Mouse (Mus musculus) embryo, embryonic 11.5 days (tissue): ENCODE data around the gene Tedc1.

Experiments used
- DNase-seq: peaks from one replicate; pipeline ENCODE4 v3.0.0-alpha.2; 2012; ENCODE audit warnings: low read depth, low spot score

Gene Tedc1

DNA sequence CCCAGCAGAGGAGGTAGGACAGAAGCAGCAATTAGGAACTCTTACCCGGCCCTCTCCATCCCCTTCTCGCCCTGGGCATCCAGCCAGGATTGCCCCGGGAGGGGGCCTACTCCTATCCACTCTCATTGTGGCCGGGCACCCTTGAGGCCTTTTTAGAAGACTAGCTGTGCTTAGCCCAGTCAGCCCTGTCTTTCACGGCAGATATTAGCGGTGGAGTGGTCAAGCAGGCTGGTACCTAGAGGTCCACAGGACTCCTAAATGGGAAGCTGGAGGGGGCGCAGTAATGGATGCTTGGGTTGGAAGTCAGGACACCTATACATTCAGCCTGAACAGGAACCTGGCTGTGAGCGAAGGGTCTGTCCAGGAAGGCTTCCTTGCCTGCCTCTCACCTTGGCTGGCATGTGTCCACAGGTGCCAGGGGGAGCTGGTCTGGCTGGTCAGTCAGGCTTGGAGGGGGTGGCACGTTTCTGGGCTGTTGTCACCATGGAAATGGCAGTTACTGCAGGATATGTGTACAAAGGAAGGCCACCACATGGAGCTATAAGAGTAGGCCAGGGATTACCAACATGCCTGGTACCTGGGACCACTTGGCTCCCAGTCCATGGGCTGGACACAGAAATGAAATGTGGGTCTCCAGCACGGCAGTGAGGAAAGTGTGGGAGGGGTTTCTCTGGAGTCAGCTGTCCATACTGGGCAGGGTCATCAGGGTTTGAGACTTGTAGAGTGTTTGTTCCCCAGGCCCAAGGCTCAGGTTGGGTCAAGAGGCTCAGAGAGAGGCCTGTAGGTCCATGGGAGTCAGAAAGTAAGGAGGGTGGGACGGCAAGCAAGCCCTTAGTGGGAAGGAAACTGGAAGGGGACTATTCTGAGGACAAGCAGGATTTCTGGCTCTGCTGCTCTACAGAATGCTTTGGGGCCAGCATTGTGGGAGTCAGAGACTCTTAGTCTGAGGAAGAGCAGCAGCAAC, 17.0 kb upstream of the Tedc1 start:
- no peak for DNase-seq

DNA sequence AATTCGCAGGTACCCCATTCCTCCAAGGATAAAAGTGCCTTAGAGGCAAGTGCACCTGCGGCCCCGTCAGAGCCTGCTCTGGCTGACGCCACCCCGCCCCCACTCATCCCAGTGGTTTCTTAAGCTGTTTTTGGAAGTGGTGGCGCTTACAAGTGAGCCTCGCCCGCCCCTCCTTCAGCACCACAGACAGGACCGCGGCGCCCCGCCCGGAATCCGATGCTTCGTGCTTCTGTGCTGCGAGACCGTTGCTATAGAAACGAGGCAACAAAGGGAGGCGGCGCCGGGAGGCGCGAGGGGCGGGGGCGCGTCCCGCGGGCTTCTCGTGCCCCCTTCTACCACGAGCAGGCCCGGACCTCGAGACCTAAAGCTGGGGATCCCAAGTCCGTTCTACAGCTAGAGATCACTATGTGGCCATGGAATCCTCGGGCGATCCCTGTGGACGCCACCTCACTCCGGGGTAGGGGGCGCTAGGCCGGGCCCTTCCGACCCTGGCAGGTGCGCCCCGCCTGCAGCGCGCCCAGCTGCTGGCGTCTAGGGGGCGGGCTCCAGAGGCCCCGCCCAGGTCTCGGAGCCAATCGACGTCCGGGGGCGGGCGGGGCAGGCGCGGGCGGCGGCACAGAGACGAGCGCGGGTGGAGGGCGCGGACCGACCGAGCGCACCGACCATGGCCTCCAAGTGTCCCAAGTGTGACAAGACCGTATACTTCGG, 16.2 kb upstream of the Tedc1 start, which contains the start of gene Crip2:
Crip2 (plus strand) TSS at position 329 of the 708 bp plus-strand sequence.
- DNase-seq: peak; percentile 84

DNA sequence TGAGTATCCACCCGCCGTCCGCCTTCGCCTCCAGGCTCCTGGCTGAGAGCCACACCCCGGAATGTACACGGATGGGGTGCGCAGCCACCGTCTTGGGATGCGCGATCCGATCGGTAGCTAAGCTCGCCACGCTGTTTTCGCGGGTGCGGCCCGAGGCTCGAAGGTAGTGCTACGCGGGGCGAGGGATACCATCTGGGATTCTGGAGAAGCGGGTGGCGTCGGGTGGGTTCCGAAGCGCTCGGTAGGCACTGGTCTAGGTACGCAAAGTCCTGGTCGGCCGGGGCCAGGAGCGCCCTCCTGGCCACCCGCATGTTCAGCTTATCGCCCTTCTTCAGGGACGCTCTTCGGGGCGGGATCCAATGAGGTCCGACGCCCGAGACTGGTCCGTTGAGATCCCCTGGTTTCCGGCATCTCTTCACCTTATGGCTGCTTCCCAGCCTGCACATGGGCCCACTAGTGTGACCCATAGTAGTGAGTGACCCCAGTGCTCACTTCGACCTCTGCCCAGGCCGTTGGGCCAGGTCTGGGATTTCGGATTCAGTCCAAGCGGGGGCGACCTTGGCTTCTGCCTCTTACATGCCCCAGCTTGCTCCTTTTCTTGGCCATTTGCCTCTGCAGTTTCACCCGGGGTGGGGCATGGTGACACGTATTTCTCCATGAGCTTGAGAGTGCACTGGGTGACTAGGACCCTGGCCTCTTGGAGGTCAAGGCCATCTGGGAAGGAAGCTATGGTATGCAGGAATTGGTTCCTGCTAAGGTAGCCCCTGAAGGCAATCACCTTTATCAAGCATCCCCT, 15.4 kb upstream of the Tedc1 start:
- no peak for DNase-seq

DNA sequence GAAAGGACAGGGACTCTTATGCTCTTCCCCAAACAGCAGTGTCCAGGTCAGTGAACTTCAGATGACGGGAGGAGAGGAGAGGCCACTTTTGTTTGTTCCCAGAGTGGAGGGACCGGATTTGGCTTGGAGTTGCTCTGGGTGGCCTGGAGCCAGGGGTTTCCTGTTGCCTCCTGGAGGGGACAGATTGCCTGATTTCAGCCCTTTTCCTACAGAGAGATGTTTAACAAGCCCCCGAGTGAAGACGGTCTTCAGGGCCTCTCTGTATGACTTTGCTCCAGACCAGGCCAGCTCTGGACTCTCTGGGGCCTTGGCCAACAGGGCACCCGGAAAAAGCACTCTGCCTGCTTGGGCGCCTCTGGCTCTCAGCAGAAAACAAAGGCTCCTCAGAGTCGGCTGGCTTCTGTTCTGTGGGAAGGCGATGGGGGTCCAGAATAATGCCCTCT, 14.7 kb upstream of the Tedc1 start:
- no peak for DNase-seq

DNA sequence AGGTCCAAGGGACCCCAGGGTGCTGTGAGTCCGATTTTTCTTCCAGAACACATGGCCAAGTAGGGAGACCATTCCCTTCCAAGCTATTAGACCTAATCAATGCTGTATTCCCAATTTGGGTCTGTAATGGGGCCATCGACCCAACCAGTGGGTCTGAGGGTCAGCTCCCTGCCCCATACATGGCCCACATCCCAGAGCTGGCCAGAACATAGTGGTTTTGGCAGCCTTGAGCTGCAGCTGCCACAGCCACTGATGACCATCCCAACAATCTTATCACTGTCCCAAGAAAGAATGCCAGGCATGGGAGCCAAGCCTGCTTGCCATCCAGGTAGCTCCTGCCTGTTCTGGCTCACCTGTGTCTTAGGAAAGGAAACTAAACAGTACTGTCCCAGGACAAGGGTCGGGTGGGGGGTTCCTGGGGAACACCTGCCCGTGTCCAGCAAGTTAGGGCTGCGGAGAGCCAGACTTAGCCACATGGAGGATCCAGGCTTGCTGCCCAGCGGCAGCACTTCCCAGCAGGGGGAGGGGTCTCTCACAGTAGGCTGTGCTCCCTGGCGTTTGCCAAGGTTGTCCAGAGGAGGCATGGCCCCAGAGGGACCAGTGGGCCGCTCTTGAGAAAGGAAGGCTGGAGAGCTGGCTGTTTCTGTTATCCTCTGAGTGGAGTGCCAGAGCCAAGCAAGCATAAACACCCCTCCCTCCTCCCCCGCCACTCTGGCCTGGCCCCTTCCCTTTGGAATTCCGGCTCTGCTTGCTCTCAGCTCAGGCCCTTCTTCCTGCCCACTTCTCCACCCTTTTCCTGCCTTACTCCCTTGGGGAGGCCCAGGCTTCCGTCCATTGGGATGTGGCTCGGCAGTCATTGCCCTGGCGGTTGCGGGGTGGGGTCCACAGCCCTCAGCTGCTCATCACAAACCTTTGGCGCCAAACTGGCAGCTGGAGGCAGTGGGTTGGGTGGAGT, 13.9 kb upstream of the Tedc1 start:
- DNase-seq: peak; percentile 41

DNA sequence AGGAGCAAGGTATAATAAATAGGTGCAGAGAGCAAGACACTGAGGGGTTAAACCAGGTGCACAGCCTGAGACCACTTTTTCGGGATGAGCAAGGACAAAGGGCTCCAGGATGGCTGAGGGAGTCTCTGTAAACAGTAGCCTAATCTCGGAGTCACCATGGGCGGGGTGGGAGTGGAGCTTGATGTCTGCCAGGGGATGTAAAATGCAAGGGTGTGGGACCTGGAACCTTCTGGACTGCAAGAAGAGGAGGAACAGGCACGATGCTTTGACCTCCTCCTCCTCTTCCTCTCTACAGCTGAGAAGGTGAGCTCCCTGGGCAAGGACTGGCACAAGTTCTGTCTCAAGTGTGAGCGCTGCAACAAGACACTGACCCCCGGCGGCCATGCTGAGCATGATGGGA, 13.1 kb upstream of the Tedc1 start:
- DNase-seq: no peak

DNA sequence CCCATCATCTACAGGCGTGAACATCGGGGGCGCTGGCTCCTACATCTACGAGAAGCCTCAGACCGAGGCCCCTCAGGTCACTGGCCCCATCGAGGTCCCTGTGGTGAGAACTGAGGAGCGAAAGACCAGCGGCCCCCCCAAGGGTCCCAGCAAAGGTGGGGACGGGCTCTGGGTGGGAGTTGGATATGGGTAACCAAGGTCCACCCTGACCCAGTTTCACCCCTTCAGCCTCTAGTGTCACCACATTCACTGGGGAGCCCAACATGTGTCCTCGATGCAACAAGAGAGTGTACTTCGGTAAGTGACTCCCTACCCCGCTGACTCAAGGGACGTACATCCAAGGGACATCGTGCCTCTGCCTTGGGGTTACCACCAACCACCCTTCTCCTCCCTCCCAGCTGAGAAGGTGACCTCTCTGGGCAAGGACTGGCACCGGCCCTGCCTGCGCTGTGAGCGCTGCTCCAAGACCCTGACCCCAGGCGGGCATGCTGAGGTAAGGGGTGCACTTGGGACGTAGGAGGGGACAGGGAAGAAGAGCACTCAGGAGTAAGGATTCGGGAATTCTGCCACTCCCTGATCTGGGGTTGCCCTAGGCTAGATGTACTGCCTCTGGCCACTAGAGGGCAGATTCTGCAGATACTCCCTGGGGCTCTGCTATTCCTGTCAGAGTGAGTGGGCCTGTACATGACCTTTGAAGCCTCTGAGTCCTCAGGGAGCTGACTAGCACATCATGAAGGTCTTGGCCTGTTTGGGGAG, 12.0 kb upstream of the Tedc1 start:
- no peak for DNase-seq

DNA sequence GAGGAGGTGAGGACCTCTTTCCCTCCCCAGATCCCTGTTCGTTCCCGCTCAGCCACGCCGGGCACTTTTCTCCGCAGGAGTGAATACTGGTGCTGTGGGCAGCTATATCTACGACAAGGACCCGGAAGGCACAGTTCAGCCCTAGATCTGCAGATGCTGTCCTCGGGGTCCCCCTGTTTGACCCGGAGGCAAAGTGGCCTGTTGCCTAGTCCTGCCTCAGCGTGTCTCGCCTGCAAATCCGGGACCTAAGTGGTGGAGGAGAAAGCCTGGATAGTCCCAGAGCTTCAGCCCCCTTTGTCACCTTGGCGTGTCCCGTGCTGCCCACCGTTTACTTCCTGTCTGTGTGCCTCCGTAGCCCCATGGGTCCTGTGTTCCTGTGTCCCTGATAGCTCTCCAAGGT, 11.3 kb upstream of the Tedc1 start:
- DNase-seq: no peak

DNA sequence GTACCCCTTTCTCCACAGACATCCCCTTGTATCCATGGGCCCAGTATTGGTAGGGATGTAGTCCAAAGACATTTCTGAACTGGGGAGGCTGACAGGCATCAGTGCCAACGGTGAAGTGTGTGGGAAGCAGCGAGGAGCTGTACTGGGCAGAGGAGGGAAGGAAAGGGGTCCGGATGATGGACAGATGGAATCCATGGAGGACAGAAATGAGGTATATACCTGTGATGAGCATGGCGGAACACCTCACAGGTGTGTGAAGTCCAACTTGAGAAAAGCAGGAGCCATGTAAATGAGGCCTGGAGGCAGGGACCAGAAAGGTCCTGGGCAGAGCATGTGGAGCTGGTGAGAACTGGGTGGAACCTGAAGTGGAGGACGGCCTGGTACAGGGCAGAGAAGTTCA, 10.6 kb upstream of the Tedc1 start:
- no peak for DNase-seq

DNA sequence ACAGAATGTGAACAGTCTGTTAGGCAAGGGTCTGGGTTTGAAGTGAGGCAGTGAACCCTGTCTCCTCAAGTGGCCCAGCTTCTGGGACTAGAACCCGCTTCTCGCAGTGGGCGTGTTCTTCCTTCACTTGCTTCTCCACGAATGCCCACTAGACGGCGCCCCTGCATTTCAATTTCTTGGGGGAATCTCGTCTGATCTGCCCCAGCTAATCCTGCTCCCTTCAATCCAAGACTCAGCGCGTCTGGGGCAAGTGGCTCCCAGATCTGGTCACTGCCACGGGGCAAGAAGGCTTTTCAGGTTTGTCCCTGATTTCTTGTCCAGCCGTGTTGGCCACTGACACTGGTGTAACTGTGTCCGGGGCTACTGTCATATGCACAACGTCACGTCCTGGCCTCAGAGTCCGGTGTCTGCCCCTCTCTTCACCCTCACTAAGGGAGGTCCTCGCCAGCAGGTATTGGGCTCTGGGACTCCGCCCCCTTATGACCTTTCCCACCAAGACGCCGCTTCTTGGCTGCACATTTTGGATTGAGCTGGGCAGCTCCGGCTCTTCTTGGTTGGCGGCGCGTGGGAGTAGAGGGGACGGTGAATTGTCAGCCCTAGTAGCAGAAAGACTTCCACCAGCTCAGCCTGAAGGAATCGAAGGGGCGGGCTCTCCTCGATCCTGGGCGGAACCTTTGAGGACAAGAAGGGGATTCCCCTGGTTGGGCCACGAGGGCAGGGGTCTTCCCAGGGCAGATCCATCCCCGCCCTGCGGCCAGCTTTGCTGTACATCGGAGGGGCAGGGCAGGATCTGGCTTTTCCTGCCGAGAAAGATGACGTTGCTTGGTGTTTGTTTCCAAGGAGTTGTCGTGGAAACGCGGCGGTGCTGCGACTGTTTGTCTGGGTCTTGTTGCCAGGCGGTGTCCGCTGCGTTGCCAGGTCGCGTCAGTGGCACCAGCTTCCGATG, 9.8 kb upstream of the Tedc1 start, which contains the start of gene Crip1:
Crip1 (plus strand) TSS at position 205 of the 946 bp plus-strand sequence.
- peak; percentile 53 for DNase-seq

DNA sequence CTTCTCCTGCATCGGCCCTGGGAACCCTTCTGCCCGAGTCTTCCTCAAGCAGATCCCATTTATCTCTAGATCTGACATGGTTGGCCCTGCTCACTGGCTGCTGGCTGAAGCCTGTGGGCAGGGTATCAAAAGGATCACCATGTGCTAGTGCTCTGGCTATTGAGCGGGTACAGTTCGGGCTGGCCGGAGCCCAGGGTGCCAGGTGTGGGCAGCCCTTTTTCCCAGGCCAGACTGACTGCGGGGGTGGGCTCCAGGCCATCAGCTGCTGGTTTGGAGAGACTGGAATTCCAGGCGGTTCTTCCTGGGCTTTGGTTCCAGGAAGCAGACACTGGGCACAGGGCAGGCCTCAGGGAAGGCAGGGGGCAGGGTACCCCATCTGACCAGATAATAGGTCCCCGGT, 8.7 kb upstream of the Tedc1 start:
- DNase-seq: no peak

DNA sequence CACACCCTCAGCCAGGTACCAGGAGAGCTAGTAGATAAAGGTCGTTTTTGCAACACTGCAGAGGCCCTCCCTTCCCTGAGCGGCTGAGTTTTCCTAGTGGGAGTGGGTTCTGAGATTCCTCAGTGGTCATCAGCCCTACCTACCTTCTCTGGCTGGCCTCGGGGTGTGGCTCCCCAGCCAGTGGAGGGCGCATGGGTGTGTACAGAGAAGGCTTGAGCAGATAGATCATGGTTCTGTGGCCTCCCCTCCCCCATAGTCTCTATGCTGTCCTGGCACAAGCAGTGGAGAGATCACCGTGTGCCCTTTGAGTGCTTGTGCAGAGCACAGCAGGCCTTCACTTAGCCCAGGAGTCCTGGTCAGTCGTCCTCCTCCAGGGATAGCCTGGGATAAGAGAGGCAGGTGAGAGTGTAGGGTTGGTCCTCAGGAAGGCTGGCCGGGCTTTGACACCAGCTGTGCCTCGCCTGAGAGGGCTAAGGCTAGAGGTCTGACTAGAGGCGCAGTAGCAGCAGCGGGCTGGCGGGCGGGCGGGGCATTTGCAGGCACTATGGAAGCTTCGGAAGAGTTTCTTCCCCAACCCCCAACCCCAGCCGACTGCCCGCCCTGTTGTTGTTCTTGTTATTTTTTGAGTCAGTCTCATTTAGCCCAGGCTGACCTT, 7.7 kb upstream of the Tedc1 start:
- no peak for DNase-seq

DNA sequence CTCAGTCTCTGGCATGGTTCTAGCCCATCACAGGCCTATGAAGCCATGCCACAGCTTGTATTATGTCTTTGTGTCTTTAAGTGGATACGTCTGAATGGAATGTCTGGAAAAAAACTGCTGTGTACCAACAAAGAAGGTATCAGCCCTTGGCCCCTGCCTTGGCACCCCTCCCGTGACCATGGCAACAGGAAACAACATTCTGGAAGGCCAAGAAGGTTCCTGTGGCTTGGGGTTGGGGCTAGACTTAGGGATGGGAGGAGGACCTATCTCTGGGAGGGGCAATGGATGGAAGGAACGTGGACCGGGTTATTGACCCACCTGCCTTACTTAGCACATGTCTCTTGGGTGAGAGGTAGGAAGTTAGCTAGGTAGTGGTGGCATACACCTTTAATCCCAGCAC, 6.9 kb upstream of the Tedc1 start:
- no peak for DNase-seq

DNA sequence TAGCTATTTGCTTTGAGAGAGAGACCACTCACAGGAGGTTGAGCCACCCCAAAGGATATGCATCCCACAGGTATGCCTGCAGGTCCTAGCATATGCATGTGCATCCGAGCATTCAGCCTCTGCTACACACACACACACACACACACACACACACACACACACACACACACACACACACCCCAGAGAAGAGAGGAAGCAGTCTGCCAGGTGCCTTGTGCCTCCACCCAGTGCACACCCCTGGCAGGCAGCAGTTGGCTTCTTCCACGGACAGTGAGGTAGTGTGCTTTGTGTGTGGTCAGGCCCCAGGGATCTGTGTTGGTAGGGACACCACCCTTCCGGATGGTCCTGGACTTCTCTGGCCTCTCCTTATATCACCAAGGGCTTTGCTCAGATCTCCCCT, 6.3 kb upstream of the Tedc1 start:
- DNase-seq: no peak

DNA sequence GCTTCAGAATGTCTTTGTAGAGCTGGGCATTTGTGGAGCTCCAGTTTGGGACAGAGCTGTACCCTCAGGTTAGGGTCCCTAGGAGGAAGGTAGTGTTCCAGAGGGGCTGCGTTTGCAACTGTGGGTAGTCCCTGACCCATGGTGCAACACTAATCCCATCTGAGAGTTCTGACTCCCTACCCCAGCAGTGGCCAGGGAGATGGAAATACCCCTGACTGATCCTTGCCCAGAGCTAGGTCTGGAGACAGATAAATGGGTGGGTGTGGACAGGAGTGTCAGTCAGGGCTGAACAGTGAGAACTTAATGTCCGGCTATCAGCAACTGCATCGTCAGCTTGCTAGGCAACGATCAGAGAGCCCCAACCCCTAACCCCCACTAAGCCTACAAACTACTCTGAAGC, 5.6 kb upstream of the Tedc1 start:
- DNase-seq: no peak

DNA sequence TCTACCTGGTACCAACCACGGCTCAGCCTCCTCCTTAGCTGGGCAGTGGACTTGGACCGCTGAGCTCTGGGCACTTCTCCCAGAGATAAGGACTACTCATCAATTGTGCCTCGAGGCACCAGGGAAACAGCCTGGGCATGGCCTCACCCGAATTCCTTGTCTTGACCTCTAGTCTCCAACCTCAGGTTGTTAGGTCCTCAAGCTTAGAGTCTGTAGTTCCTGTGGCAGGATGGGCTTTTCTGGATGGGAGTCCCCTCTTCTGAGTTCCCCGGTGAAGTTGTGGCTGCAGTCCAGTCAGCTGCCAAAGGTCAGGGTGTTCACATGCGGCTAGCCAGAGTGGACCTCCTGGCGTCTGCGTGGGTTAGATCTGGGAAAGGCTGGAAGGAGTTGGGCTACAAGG, 5.2 kb upstream of the Tedc1 start:
- no peak for DNase-seq

DNA sequence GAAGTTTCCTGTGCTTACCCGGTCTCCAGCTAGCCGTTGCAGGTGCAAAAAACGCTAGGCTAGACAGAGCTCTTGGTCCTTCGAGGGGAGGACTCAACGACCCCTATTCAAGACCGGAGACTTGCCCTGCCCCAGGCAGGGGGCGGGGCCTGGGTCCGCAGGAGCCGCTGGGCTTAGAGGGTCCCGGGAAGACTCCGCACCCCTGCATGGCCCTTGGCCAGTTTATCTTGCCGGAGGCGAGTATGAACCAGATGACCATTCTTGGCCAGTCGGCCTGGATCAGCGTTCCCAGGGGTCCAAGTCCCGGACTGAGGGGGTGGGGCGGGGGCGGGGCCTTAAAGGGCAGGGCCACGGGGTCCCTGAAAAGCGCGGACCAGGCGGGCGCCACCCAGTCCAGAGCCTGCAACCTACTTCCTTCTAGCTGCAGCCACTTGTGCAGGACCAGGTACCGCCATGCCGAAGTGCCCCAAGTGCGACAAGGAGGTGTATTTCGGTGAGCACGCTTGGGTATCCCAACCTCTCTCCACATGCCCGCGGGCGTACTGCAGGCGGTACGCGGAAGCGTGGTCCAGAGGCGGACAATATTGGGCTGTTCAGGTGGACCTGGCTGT, 4.5 kb upstream of the Tedc1 start:
- DNase-seq: no peak

DNA sequence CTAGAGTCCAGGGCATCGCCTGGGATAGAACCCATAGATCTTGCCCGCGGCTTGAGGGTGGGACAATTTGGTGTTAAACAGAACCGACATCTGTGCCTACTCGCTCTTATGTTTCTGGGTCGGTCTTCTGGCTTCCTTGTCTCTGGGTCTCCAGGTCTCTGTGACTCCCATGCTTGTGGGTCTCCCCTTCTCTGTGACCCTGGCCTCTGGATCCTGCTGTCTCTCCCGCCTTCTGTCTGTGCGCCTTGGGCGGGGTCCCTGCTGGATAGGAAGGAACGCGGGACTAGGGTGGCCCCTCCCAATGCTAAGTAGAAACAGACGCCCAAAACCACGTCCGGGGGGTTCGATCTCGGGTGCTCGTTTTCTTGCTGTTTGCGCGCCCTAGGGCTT, 4.0 kb upstream of the Tedc1 start:
- DNase-seq: no peak
